Mouse (Mus musculus): ENCODE measurements around the gene Atad3a. TPM values are rescaled to one million over a fixed set of nuclear protein-coding genes. Genes with fewer than 3 reads are reported as not detected.
"Not testable (repeated sequence)": the region's sequence is repeated elsewhere in the genome, so short reads cannot be mapped to it uniquely, and the experiment has no call there.

Atad3a gene
- polyA plus RNA-seq, 1 experiment: 72.9 TPM

GRCm38 (mm10) chr4:155745136-155745535, 15.8 kb downstream of the Atad3a start:
- Histone ChIP-seq H3K79me3 (ENCODE audit: low read depth) (peaks cover 5% of the 10 kb centered on the region), H3K36me3 (ENCODE audit: control insufficient read depth, insufficient read depth) (peaks cover 86% of the 10 kb centered on the region), H3K27me3 (ENCODE audit: control insufficient read depth, insufficient read depth, insufficient read length) (no peaks in the 10 kb centered on the region), H3ac (ENCODE audit: control insufficient read depth, insufficient read length, low read depth) (no peak overlapping the region), H3K79me2 (ENCODE audit: control insufficient read depth, insufficient read depth) (peaks cover 9% of the 10 kb centered on the region), H3K4me3 (ENCODE audit: insufficient read depth, poor library complexity, severe bottlenecking) (no peak overlapping the region)
- TF ChIP-seq MAX (IDR thresholded peaks at IDR 0.05) (no peak), USF1 (IDR thresholded peaks at IDR 0.05; ENCODE audit: low read depth) (no peak), FOSL1 (IDR thresholded peaks at IDR 0.05; ENCODE audit: insufficient read depth, low read length, poor library complexity, severe bottlenecking) (no peak), CTCF (IDR thresholded peaks at IDR 0.05; ENCODE audit: control insufficient read depth, insufficient read depth, insufficient read length) (no peak), MYOD1 (IDR thresholded peaks at IDR 0.05; ENCODE audit: control insufficient read depth, insufficient read length, low read depth) (no peak), MYOG (IDR thresholded peaks at IDR 0.05; ENCODE audit: control insufficient read depth, extremely low read depth, insufficient read length) (no peak)

GRCm38 (mm10) chr4:155744474-155744873, 16.4 kb downstream of the Atad3a start:
- no peak for TF ChIP-seq MYOG (IDR thresholded peaks at IDR 0.05; ENCODE audit: control insufficient read depth, extremely low read depth, insufficient read length)
- TF ChIP-seq MYOD1 (IDR thresholded peaks at IDR 0.05; ENCODE audit: control insufficient read depth, insufficient read length, low read depth): no peak
- no peak for TF ChIP-seq FOSL1 (IDR thresholded peaks at IDR 0.05; ENCODE audit: insufficient read depth, low read length, poor library complexity, severe bottlenecking)
- no peak for TF ChIP-seq MAX (IDR thresholded peaks at IDR 0.05)
- TF ChIP-seq CTCF (IDR thresholded peaks at IDR 0.05; ENCODE audit: control insufficient read depth, insufficient read depth, insufficient read length): no peak
- no peak for TF ChIP-seq USF1 (IDR thresholded peaks at IDR 0.05; ENCODE audit: low read depth)
- TF ChIP-seq CEBPB (IDR thresholded peaks at IDR 0.05; ENCODE audit: low read depth): no peak
- Histone ChIP-seq H3K27me3 (ENCODE audit: control insufficient read depth, insufficient read depth, insufficient read length) (no peaks in the 10 kb centered on the region), H3K79me3 (ENCODE audit: low read depth) (peaks cover 5% of the 10 kb centered on the region), H3K4me3 (ENCODE audit: insufficient read depth, poor library complexity, severe bottlenecking) (no peak overlapping the region), H3ac (ENCODE audit: control insufficient read depth, insufficient read length, low read depth) (no peak overlapping the region), H3K79me2 (ENCODE audit: control insufficient read depth, insufficient read depth) (peaks cover 2% of the 10 kb centered on the region), H3K36me3 (ENCODE audit: control insufficient read depth, insufficient read depth) (peaks cover 79% of the 10 kb centered on the region)

GRCm38 (mm10) chr4:155742684-155743083, 18.2 kb downstream of the Atad3a start:
- peaks cover 61% of the 10 kb centered on the region for H3K36me3 ChIP-seq (ENCODE audit: control insufficient read depth, insufficient read depth)
- H3K4me3 ChIP-seq (ENCODE audit: insufficient read depth, poor library complexity, severe bottlenecking): no peak overlapping the region
- no peaks in the 10 kb centered on the region for H3K27me3 ChIP-seq (ENCODE audit: control insufficient read depth, insufficient read depth, insufficient read length)
- peaks cover 5% of the 10 kb centered on the region for H3K79me3 ChIP-seq (ENCODE audit: low read depth)
- no peaks in the 10 kb centered on the region for H3K79me2 ChIP-seq (ENCODE audit: control insufficient read depth, insufficient read depth)
- H3ac ChIP-seq (ENCODE audit: control insufficient read depth, insufficient read length, low read depth): no peak overlapping the region
- TF ChIP-seq CEBPB (IDR thresholded peaks at IDR 0.05; ENCODE audit: low read depth): no peak
- TF ChIP-seq USF1 (IDR thresholded peaks at IDR 0.05; ENCODE audit: low read depth): no peak
- no peak for TF ChIP-seq MYOG (IDR thresholded peaks at IDR 0.05; ENCODE audit: control insufficient read depth, extremely low read depth, insufficient read length)
- no peak for TF ChIP-seq CTCF (IDR thresholded peaks at IDR 0.05; ENCODE audit: control insufficient read depth, insufficient read depth, insufficient read length)
- no peak for TF ChIP-seq FOSL1 (IDR thresholded peaks at IDR 0.05; ENCODE audit: insufficient read depth, low read length, poor library complexity, severe bottlenecking)
- TF ChIP-seq MYOD1 (IDR thresholded peaks at IDR 0.05; ENCODE audit: control insufficient read depth, insufficient read length, low read depth): no peak
- no peak for TF ChIP-seq MAX (IDR thresholded peaks at IDR 0.05)

GRCm38 (mm10) chr4:155740681-155741080, 20.2 kb downstream of the Atad3a start:
- H3K27me3 ChIP-seq (ENCODE audit: control insufficient read depth, insufficient read depth, insufficient read length); H3K79me2 ChIP-seq (ENCODE audit: control insufficient read depth, insufficient read depth); H3K79me3 ChIP-seq (ENCODE audit: low read depth); H3ac ChIP-seq (ENCODE audit: control insufficient read depth, insufficient read length, low read depth); H3K4me3 ChIP-seq (ENCODE audit: insufficient read depth, poor library complexity, severe bottlenecking): not testable (repeated sequence)
- peaks cover 47% of the 10 kb centered on the region for H3K36me3 ChIP-seq (ENCODE audit: control insufficient read depth, insufficient read depth)

- peaks cover 7% of the 10 kb centered on the region for H3K79me2 ChIP-seq (ENCODE audit: control insufficient read depth, insufficient read depth)
- TF ChIP-seq MAX (IDR thresholded peaks at IDR 0.05): no peak
- TF ChIP-seq FOSL1 (IDR thresholded peaks at IDR 0.05; ENCODE audit: insufficient read depth, low read length, poor library complexity, severe bottlenecking): no peak
- TF ChIP-seq USF1 (IDR thresholded peaks at IDR 0.05; ENCODE audit: low read depth): no peak
- no peak for TF ChIP-seq MYOG (IDR thresholded peaks at IDR 0.05; ENCODE audit: control insufficient read depth, extremely low read depth, insufficient read length)
- no peak for TF ChIP-seq MYOD1 (IDR thresholded peaks at IDR 0.05; ENCODE audit: control insufficient read depth, insufficient read length, low read depth)
- no peak for TF ChIP-seq CEBPB (IDR thresholded peaks at IDR 0.05; ENCODE audit: low read depth)
- no peak for TF ChIP-seq CTCF (IDR thresholded peaks at IDR 0.05; ENCODE audit: control insufficient read depth, insufficient read depth, insufficient read length)
- H3K36me3 ChIP-seq (ENCODE audit: control insufficient read depth, insufficient read depth): peaks cover 44% of the 10 kb centered on the region
- peaks cover 5% of the 10 kb centered on the region for H3K79me3 ChIP-seq (ENCODE audit: low read depth)
- no peaks in the 10 kb centered on the region for H3K27me3 ChIP-seq (ENCODE audit: control insufficient read depth, insufficient read depth, insufficient read length)
- H3ac ChIP-seq (ENCODE audit: control insufficient read depth, insufficient read length, low read depth): no peak overlapping the region
- no peak overlapping the region for H3K4me3 ChIP-seq (ENCODE audit: insufficient read depth, poor library complexity, severe bottlenecking)
Measured at GRCm38 (mm10) chr4:155739741-155740636, 20.9 kb downstream of the Atad3a start.

GRCm38 (mm10) chr4:155739152-155739551, 21.7 kb downstream of the Atad3a start:
- H3K27me3 ChIP-seq (ENCODE audit: control insufficient read depth, insufficient read depth, insufficient read length): no peaks in the 10 kb centered on the region
- peaks cover 5% of the 10 kb centered on the region for H3K79me3 ChIP-seq (ENCODE audit: low read depth)
- H3K36me3 ChIP-seq (ENCODE audit: control insufficient read depth, insufficient read depth): peaks cover 38% of the 10 kb centered on the region
- no peak for TF ChIP-seq USF1 (IDR thresholded peaks at IDR 0.05; ENCODE audit: low read depth)
- TF ChIP-seq FOSL1 (IDR thresholded peaks at IDR 0.05; ENCODE audit: insufficient read depth, low read length, poor library complexity, severe bottlenecking): no peak
- no peak for TF ChIP-seq MYOG (IDR thresholded peaks at IDR 0.05; ENCODE audit: control insufficient read depth, extremely low read depth, insufficient read length)
- no peak for TF ChIP-seq MYOD1 (IDR thresholded peaks at IDR 0.05; ENCODE audit: control insufficient read depth, insufficient read length, low read depth)
- TF ChIP-seq CTCF (IDR thresholded peaks at IDR 0.05; ENCODE audit: control insufficient read depth, insufficient read depth, insufficient read length): no peak
- TF ChIP-seq CEBPB (IDR thresholded peaks at IDR 0.05; ENCODE audit: low read depth): no peak
- TF ChIP-seq MAX (IDR thresholded peaks at IDR 0.05): no peak
- H3ac ChIP-seq (ENCODE audit: control insufficient read depth, insufficient read length, low read depth): no peak overlapping the region
- H3K4me3 ChIP-seq (ENCODE audit: insufficient read depth, poor library complexity, severe bottlenecking): no peak overlapping the region
- H3K79me2 ChIP-seq (ENCODE audit: control insufficient read depth, insufficient read depth): peaks cover 7% of the 10 kb centered on the region

Data from C2C12 (cell line).